Mouse (Mus musculus) heart, adult 2 months (tissue): ENCODE measurements at regions not wholly inside any gene's neighbourhood (a gene's known extent, or its start where the extent isn't known, plus 50 kb on each side); places are given as distances from the start of the nearest gene placed in this dataset.

Source experiments
- DNase-seq, 2 experiments: peaks; one replicate each; pipeline ENCODE4 v3.0.0; 2021
- H3K27ac ChIP-seq: fragments of 200-600 bp; 2 replicates; pipeline ENCODE4 v1.8.1; 2022
- H3K27me3 ChIP-seq: fragments of 200-500 bp; 2 replicates; pipeline ENCODE4 v1.6.1; 2012; ENCODE audit warnings: mild to moderate bottlenecking, low read length, inconsistent platforms, mixed read lengths; ENCODE audit not compliant: control insufficient read depth, insufficient read depth
- H3K36me3 ChIP-seq: fragments of 200-500 bp; 2 replicates; pipeline ENCODE4 v1.6.1; 2012; ENCODE audit warnings: low read length, inconsistent platforms; ENCODE audit not compliant: control insufficient read depth, insufficient read depth
- H3K4me1 ChIP-seq: fragments of 200-500 bp; 2 replicates; pipeline ENCODE4 v1.6.1; 2011; ENCODE audit warnings: low read length; ENCODE audit not compliant: control insufficient read depth, insufficient read depth
- H3K4me3 ChIP-seq: fragments of 200-600 bp; 2 replicates; pipeline ENCODE4 v1.8.1; 2022
- H3K79me2 ChIP-seq: fragments of 200-500 bp; replicated peaks from 2 replicates; pipeline ENCODE4 v1.6.1; 2012; ENCODE audit warnings: mild to moderate bottlenecking, inconsistent platforms, low read length, moderate library complexity, mixed read lengths; ENCODE audit not compliant: control insufficient read depth, insufficient read depth
- H3K9ac ChIP-seq: fragments of 200-500 bp; 2 replicates; pipeline ENCODE4 v1.6.1; 2012; ENCODE audit warnings: low read depth, mild to moderate bottlenecking, control low read depth, inconsistent platforms, low read length, mixed read lengths
- CTCF ChIP-seq: fragments of 200-600 bp; IDR thresholded peaks from 2 replicates; pipeline ENCODE4 v1.8.1; 2022; ENCODE audit warnings: antibody characterized with exemption, mild to moderate bottlenecking, moderate library complexity
- EP300 ChIP-seq: fragments of 200-500 bp; IDR thresholded peaks from 2 replicates; pipeline ENCODE4 v1.6.1; 2011; ENCODE audit warnings: low read depth, low read length, control low read depth; ENCODE audit not compliant: insufficient read depth
- POLR2A ChIP-seq: fragments of 200-500 bp; IDR thresholded peaks from 2 replicates; pipeline ENCODE4 v1.6.1; 2011; ENCODE audit warnings: mild to moderate bottlenecking, low read depth, low read length, control low read depth; ENCODE audit not compliant: insufficient read depth
- WGBS: fragments of 180-500 bp; shearing (Covaris S2); methylation state at CpG from one replicate; pipeline ENCODE4 v1.1.7; 2018; 5-methylcytosine and 5-hydroxymethylcytosine counted together
- intact Hi-C: fragments of 180-260 bp; cut with DNase I; formaldehyde crosslinking; loops from one replicate; pipeline ENCODE4 v1.15.1; 2025

DNA sequence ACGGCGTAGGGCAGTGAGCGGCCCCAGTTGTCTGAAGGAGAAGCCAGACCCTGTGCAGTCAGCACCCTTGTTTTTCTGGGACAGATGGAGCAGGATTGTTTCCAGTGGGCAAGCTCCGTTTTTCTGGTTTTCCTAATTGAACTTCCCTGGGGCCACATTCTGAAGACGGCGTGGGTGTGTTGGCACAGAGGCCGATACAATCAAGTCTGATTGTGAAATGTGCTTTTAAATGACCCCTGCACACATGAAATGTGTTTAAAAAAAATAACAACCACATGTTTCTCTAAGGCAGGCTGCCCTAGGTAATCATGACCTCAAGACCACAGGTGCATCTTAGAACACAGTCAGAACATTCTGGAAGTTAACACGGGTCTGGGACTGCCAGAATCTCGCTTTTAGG lies 81.2 kb upstream of the Lnx1 start:
- Histone ChIP-seq H3K4me1 (no peaks in the 10 kb centered on the region; the same call in 1 of the 2 replicates), H3K4me3 (no peak overlapping the region), H3K79me2 (no peaks in the 10 kb centered on the region), H3K27me3 (no peaks in the 10 kb centered on the region), H3K36me3 (no peaks in the 10 kb centered on the region), H3K27ac (peak overlapping the region; percentile 17; the same call in 1 of the 2 replicates), H3K9ac (no peak overlapping the region)
- DNase-seq, result peak; percentile 41 to 56
- TF ChIP-seq CTCF (no peak), EP300 (no peak), POLR2A (no peak)
- intact Hi-C loops, result no loop called here
- WGBS, result 81% methylated on average over 9 of the region's 9 CpGs

DNA sequence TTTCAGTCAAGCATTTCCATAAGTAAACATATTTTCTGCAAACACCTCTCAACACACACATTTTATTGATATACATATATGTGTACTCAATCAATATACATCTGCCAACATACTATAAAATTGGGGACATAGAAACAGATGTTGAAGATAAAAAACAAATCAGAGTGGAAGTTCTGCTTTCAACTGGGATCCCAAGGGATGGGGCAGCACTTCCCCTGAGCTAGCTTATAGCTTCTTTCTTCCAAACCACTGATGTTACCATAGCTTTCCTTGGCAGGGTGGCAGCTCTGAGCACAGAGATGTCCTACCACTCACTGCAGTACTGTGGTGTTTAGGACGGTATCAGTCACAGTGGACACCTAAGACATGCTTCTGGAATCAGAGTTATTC lies 75.4 kb upstream of the Lnx1 start:
- Histone ChIP-seq H3K9ac (no peak overlapping the region), H3K27ac (no peak overlapping the region), H3K36me3 (no peaks in the 10 kb centered on the region), H3K79me2 (no peaks in the 10 kb centered on the region), H3K27me3 (no peaks in the 10 kb centered on the region), H3K4me1 (no peaks in the 10 kb centered on the region), H3K4me3 (no peak overlapping the region)
- 65% methylated on average over 1 of the region's 1 CpGs for WGBS
- intact Hi-C loops, result no loop called here
- TF ChIP-seq CTCF (no peak), EP300 (no peak), POLR2A (no peak)
- DNase-seq, result no peak

DNA sequence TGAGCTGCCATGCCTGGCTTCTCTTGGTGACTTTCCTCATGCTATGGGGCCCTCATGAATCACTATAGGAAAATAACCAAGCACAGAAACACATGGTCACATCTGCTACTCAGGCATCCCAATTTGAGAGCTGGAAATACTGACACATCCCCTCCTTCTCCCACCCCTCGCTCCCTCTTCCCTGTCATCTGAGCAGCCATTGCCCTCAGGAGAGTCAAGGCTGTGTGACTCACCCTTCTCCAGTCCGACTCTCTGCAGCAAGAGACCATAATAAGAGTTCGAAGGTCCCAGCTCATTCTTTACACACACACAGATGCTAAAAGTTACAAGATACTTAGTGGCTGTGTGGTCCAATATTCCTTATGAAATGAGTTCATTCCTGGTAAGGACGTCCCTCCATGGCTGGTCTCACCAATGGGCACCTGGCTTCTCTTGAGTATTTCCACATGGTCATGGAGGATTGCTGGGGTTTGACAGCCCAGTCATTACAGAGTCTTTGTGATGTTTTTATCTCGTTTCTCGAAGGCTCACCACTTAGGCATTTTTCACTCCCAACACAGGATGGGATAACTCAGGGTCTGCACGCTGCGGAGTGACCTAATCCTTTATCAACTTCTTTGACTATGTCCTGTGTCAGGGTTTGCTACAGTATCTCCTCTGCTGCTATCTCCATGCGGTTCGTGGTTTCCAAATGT lies 74.8 kb upstream of the Lnx1 start:
- Histone ChIP-seq H3K27ac (no peak overlapping the region), H3K27me3 (no peaks in the 10 kb centered on the region), H3K36me3 (no peaks in the 10 kb centered on the region), H3K4me3 (no peak overlapping the region), H3K79me2 (no peaks in the 10 kb centered on the region), H3K4me1 (no peaks in the 10 kb centered on the region), H3K9ac (no peak overlapping the region)
- WGBS, result 37% methylated on average over 10 of the region's 10 CpGs
- TF ChIP-seq EP300 (no peak), POLR2A (no peak), CTCF (no peak)
- no peak for DNase-seq
- intact Hi-C loops, result no loop called here

DNA sequence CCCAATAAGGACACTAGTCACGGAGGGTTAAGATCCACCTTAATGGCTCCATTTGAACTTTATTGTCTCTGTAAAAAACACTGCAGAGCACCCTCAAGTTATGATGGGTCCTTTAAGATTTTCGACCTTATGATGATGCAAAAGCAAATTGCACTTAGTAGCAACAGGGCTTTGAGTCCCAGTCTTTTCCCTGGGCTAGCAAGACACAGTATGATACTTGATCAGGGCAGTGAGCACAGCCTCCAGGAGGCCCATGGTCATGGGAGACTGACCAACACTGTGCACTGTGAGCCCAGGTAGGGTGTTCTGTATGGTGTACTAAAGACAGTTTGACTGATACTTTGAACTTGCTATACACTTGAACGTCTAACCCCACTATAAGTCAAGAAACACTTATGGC lies 73.4 kb upstream of the Lnx1 start:
- WGBS, result 89% methylated on average over 3 of the region's 3 CpGs
- Histone ChIP-seq H3K27me3 (no peaks in the 10 kb centered on the region), H3K79me2 (no peaks in the 10 kb centered on the region), H3K36me3 (no peaks in the 10 kb centered on the region), H3K9ac (no peak overlapping the region), H3K27ac (no peak overlapping the region), H3K4me3 (no peak overlapping the region), H3K4me1 (no peaks in the 10 kb centered on the region)
- DNase-seq, result no peak
- intact Hi-C loops, result no loop called here
- TF ChIP-seq CTCF, result no peak
- TF ChIP-seq EP300, result no peak
- TF ChIP-seq POLR2A, result no peak

DNA sequence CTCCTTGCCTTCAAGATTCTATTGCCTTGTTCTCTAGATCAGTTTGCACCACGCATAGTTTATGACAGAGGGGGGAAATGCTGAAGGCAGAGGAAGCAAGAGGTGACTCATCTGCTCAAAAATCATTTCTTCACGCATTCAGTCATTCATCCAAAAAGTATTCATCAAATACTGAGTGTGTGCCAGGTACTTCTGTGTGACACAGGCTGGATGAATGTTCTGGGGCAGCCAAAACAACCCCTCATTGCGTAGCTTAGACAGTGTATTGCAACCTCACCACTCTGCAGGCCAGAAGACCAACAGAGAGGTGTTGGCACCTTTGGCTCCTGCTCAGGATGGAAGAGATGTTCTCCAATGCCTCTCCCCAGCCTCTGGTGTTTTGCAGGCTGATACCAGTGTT lies 72.9 kb upstream of the Lnx1 start:
- WGBS, result 57% methylated on average over 3 of the region's 3 CpGs
- H3K27ac ChIP-seq, result no peak overlapping the region

DNA sequence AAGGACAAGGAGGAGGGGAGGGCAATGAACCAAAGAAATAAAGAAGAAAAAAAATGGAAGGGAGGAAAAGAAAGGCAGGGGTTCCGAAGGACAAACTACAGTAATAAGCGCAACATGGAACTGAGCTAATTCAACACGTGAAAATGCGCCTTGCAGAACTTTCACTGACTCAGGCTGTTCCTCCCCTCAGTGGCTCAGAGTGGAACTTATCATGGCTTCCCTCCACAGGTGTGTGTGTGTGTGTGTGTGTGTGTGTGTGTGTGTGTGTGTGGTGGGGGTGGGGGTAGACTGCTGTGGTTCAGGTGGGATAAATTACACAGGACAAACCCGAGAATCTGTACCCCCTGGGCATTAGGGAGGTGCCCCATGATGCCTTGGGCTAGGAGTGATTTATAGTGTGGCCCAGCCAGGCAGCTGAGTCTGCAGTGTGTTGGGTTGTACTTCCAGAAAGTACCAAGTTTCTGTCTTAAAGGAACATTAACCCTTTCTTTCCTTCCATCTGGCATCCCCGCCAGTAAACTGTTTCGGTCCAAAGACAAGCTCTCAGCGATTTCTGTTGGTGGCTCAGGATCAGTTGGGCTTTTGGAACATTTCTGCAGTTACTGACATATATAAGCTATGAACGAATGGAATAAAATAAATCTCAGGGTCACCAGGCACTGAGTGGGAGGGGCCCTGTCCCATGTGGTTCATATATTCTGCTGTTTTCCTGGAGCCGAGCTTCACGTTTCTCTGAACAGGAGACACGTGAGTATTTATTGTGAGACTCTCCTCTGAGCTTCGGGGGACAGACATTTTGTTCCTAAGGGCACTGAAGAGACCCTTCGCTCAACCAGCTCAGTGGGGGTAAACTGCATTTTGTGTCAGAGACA lies 71.1 kb upstream of the Lnx1 start:
- intact Hi-C loops, result no loop called here
- H3K4me3 ChIP-seq, result no peak overlapping the region
- H3K4me1 ChIP-seq, result no peaks in the 10 kb centered on the region
- H3K79me2 ChIP-seq, result no peaks in the 10 kb centered on the region
- H3K9ac ChIP-seq, result no peak overlapping the region
- WGBS, result 87% methylated on average over 14 of the region's 14 CpGs
- H3K27me3 ChIP-seq, result no peaks in the 10 kb centered on the region
- no peak for DNase-seq
- H3K27ac ChIP-seq, result no peak overlapping the region
- H3K36me3 ChIP-seq, result no peaks in the 10 kb centered on the region
- TF ChIP-seq CTCF (no peak), EP300 (no peak), POLR2A (no peak)

More for the DNA sequence above, 72.9 kb upstream of the Lnx1 start:
- Histone ChIP-seq H3K36me3 (no peaks in the 10 kb centered on the region), H3K4me1 (no peaks in the 10 kb centered on the region), H3K4me3 (no peak overlapping the region), H3K9ac (no peak overlapping the region), H3K79me2 (no peaks in the 10 kb centered on the region), H3K27me3 (no peaks in the 10 kb centered on the region)
- intact Hi-C loops, result no loop called here
- TF ChIP-seq EP300, result no peak
- no peak for DNase-seq
